Mouse (Mus musculus) stomach, embryonic 14.5 days (tissue): ENCODE measurements around the gene Poc5. TPM values are rescaled to one million over a fixed set of nuclear protein-coding genes. Genes with fewer than 3 reads are reported as not detected.

Experiments used
- ATAC-seq: fragments of 200-750 bp; cut with Nextera tagmentation; 2 replicates; pipeline ENCODE4 v1.8.0; 2017; ENCODE audit warnings: low read depth, moderate TSS enrichment; ENCODE audit not compliant: insufficient number of reproducible peaks, insufficient read depth, low FRiP score
- H3K27ac ChIP-seq: fragments of 300-500 bp; sonication (generic); 2 replicates; pipeline ENCODE4 v1.5.1; 2014; ENCODE audit warnings: mild to moderate bottlenecking, low read length, moderate library complexity, mixed read lengths
- H3K27me3 ChIP-seq: fragments of 300-500 bp; sonication (generic); 2 replicates; pipeline ENCODE4 v1.6.1; 2014; ENCODE audit warnings: low read length, control low read depth, mixed read lengths; ENCODE audit not compliant: control insufficient read depth, insufficient read depth
- H3K36me3 ChIP-seq: fragments of 300-500 bp; sonication (generic); 2 replicates; pipeline ENCODE4 v1.6.1; 2014; ENCODE audit warnings: mild to moderate bottlenecking, control low read depth, low read length, moderate library complexity, mixed read lengths; ENCODE audit not compliant: control insufficient read depth, insufficient read depth
- H3K4me1 ChIP-seq: fragments of 300-500 bp; sonication (generic); 2 replicates; pipeline ENCODE4 v1.6.1; 2014; ENCODE audit warnings: low read length, control low read depth, mixed read lengths; ENCODE audit not compliant: control insufficient read depth, insufficient read depth
- H3K4me2 ChIP-seq: fragments of 300-500 bp; sonication (generic); replicated peaks from 2 replicates; pipeline ENCODE4 v1.6.1; 2014; ENCODE audit warnings: low read depth, low read length, control low read depth
- H3K4me3 ChIP-seq: fragments of 300-500 bp; sonication (generic); 2 replicates; pipeline ENCODE4 v1.5.1; 2014; ENCODE audit warnings: low read depth, low read length, control low read depth
- H3K9ac ChIP-seq: fragments of 300-500 bp; sonication (generic); replicated peaks from 2 replicates; pipeline ENCODE4 v1.6.1; 2014; ENCODE audit warnings: low read depth, mild to moderate bottlenecking, control low read depth, low read length, moderate library complexity, mixed read lengths
- H3K9me3 ChIP-seq: fragments of 300-500 bp; sonication (generic); 2 replicates; pipeline ENCODE4 v1.6.1; 2016; ENCODE audit warnings: low read depth, low read length, control low read depth; ENCODE audit not compliant: control insufficient read depth
- WGBS: fragments of 180-500 bp; shearing (Covaris S2); extraction: QIAGEN DNeasy Blood & Tissue Kit; methylation state at CpG from one replicate; pipeline ENCODE4 v1.1.7; 2014; 5-methylcytosine and 5-hydroxymethylcytosine counted together
- polyA plus RNA-seq: library from polyadenylated mRNA; unstranded; fragments of >200 nt; fragmentation: Nextera tagmentation; extraction: Ambion mirVana; gene quantifications from 2 replicates; pipeline ENCODE4 v1.2.1, GENCODE M21; 2014

Gene Poc5
- 14.5 and 19.0 TPM in 2 replicates for polyA plus RNA-seq

GRCm38 (mm10) chr13:96388042-96388888 is at the start of gene Poc5:
Gene Poc5, plus strand, starts transcription at chr13:96388294.
- Histone ChIP-seq H3K9me3 (no peaks in the 10 kb centered on the region), H3K9ac (peak within 1 kb of the TSS; percentile 52), H3K4me1 (peaks cover 6% of the 10 kb centered on the region; the same call in 1 of the 2 replicates), H3K27ac (no peak within 1 kb of the TSS), H3K4me3 (peak within 1 kb of the TSS; percentile 72), H3K36me3 (peaks cover 24% of the 10 kb centered on the region), H3K27me3 (no peaks in the 10 kb centered on the region), H3K4me2 (peak within 1 kb of the TSS; percentile 54)
- WGBS, result under 1% methylated on average over 44 of the region's 44 CpGs
- ATAC-seq, result peak; percentile 100

GRCm38 (mm10) chr13:96341461-96341860 is 46.6 kb upstream of the Poc5 start:
- Histone ChIP-seq H3K27me3 (no peaks in the 10 kb centered on the region), H3K4me1 (no peaks in the 10 kb centered on the region), H3K27ac (no peak overlapping the region), H3K9ac (no peak overlapping the region), H3K9me3 (no peaks in the 10 kb centered on the region), H3K4me3 (no peak overlapping the region), H3K36me3 (no peaks in the 10 kb centered on the region), H3K4me2 (no peak overlapping the region)
- WGBS, result 68% methylated on average over 3 of the region's 3 CpGs
- ATAC-seq, result no peak

- no peaks in the 10 kb centered on the region for H3K27me3 ChIP-seq
- no peak overlapping the region for H3K27ac ChIP-seq
- no peak overlapping the region for H3K4me3 ChIP-seq
- H3K4me1 ChIP-seq, result no peaks in the 10 kb centered on the region
- H3K4me2 ChIP-seq, result no peak overlapping the region
- H3K9me3 ChIP-seq, result no peaks in the 10 kb centered on the region
- WGBS, result 80% methylated on average over 6 of the region's 6 CpGs
- no peak for ATAC-seq
- H3K9ac ChIP-seq, result no peak overlapping the region
- H3K36me3 ChIP-seq, result no peaks in the 10 kb centered on the region
Observed at GRCm38 (mm10) chr13:96344778-96345177, 43.3 kb upstream of the Poc5 start.

GRCm38 (mm10) chr13:96346581-96346980 is 41.5 kb upstream of the Poc5 start:
- Histone ChIP-seq H3K27me3 (no peaks in the 10 kb centered on the region), H3K4me1 (no peaks in the 10 kb centered on the region), H3K4me2 (no peak overlapping the region), H3K4me3 (no peak overlapping the region), H3K9ac (no peak overlapping the region), H3K9me3 (no peaks in the 10 kb centered on the region), H3K27ac (no peak overlapping the region), H3K36me3 (no peaks in the 10 kb centered on the region)
- no peak for ATAC-seq
- WGBS, result 34% methylated on average over 3 of the region's 3 CpGs

- H3K4me2 ChIP-seq, result no peak overlapping the region
- ATAC-seq, result no peak
- no peaks in the 10 kb centered on the region for H3K4me1 ChIP-seq
- H3K36me3 ChIP-seq, result no peaks in the 10 kb centered on the region
- H3K4me3 ChIP-seq, result no peak overlapping the region
- no peaks in the 10 kb centered on the region for H3K27me3 ChIP-seq
- no peak overlapping the region for H3K27ac ChIP-seq
- H3K9ac ChIP-seq, result no peak overlapping the region
- 91% methylated on average over 6 of the region's 6 CpGs for WGBS
- H3K9me3 ChIP-seq, result no peaks in the 10 kb centered on the region
Observed at GRCm38 (mm10) chr13:96350207-96350606, 37.9 kb upstream of the Poc5 start.

- Histone ChIP-seq H3K36me3 (no peaks in the 10 kb centered on the region), H3K9ac (no peak overlapping the region), H3K4me2 (no peak overlapping the region), H3K27me3 (no peaks in the 10 kb centered on the region), H3K27ac (no peak overlapping the region), H3K4me3 (no peak overlapping the region), H3K4me1 (no peaks in the 10 kb centered on the region), H3K9me3 (no peaks in the 10 kb centered on the region)
- 86% methylated on average over 12 of the region's 12 CpGs for WGBS
- ATAC-seq, result no peak
Observed at GRCm38 (mm10) chr13:96351264-96351663, 36.8 kb upstream of the Poc5 start.

- no peaks in the 10 kb centered on the region for H3K36me3 ChIP-seq
- no peak overlapping the region for H3K4me2 ChIP-seq
- H3K9ac ChIP-seq, result no peak overlapping the region
- 7% methylated on average over 2 of the region's 2 CpGs for WGBS
- H3K4me3 ChIP-seq, result no peak overlapping the region
- ATAC-seq, result no peak
- no peak overlapping the region for H3K27ac ChIP-seq
- H3K27me3 ChIP-seq, result no peaks in the 10 kb centered on the region
- no peaks in the 10 kb centered on the region for H3K9me3 ChIP-seq
- no peaks in the 10 kb centered on the region for H3K4me1 ChIP-seq
Observed at GRCm38 (mm10) chr13:96375519-96375918, 12.6 kb upstream of the Poc5 start.

GRCm38 (mm10) chr13:96376871-96377270 is 11.2 kb upstream of the Poc5 start:
- Histone ChIP-seq H3K36me3 (no peaks in the 10 kb centered on the region), H3K4me3 (no peak overlapping the region), H3K4me2 (no peak overlapping the region), H3K27me3 (no peaks in the 10 kb centered on the region), H3K9me3 (no peaks in the 10 kb centered on the region), H3K4me1 (no peaks in the 10 kb centered on the region), H3K9ac (no peak overlapping the region), H3K27ac (no peak overlapping the region)
- no peak for ATAC-seq
- 89% methylated on average over 18 of the region's 18 CpGs for WGBS
